ENCODE assay signal across 9 mouse cellular contexts in genomic region chr13:75940791-75941517, GRCm38 (mm10). TPM values are rescaled to one million over a fixed set of nuclear protein-coding genes. Genes with fewer than 3 reads are reported as not detected.
DNase-seq lines count a peak whose midpoint lies in the region; ATAC-seq and TF ChIP-seq lines count a peak whose summit lies in the region.
"Had no signal": no experiment of that assay in that cellular context is flagged by ENCODE, and none has a peak within 500 bp of the region (broad histone marks: within the 10 kb centered on the region; RNA-seq: fewer than 3 reads in every experiment).

No protein-coding gene starts in this region.

- no peak overlapping the region for H3K27ac ChIP-seq in stomach, embryonic 14.5 days (ENCODE audit: low read length)
- H3K27ac ChIP-seq in stomach, postnatal 0 days (replicated peaks): no peak overlapping the region
- peak overlapping the region; percentile 0; the same call in 1 of the 2 replicates for H3K27ac ChIP-seq in heart, embryonic 13.5 days (replicated peaks)
- no peak overlapping the region; the same call in 1 of the 2 replicates for H3K27ac ChIP-seq in stomach, embryonic 16.5 days (ENCODE audit: low read length)

- no peak overlapping the region for H3K4me3 ChIP-seq in stomach, embryonic 14.5 days (ENCODE audit: low read depth, low read length)
- no peak overlapping the region for H3K4me3 ChIP-seq in stomach, postnatal 0 days (ENCODE audit: low read depth, low read length)
- peak overlapping the region; percentile 30 for H3K4me3 ChIP-seq in heart, embryonic 13.5 days
- peak overlapping the region; percentile 14; the same call in 1 of the 2 replicates for H3K4me3 ChIP-seq in stomach, embryonic 16.5 days (replicated peaks; ENCODE audit: low read length)

- no peak for TF ChIP-seq EP300 in stomach, postnatal 0 days (optimal IDR thresholded peaks at IDR 0.05)

- H3K36me3 ChIP-seq in stomach, embryonic 14.5 days (ENCODE audit: control insufficient read depth, insufficient read depth, low read length): peaks cover 10% of the 10 kb centered on the region
- H3K36me3 ChIP-seq in stomach, postnatal 0 days (ENCODE audit: control insufficient read depth, insufficient read depth, low read length): peaks cover 3% of the 10 kb centered on the region; the same call in 1 of the 2 replicates
- peaks cover 33% of the 10 kb centered on the region for H3K36me3 ChIP-seq in heart, embryonic 13.5 days
- H3K36me3 ChIP-seq in stomach, embryonic 16.5 days (ENCODE audit: control insufficient read depth, insufficient read depth, low read length): peaks cover 2% of the 10 kb centered on the region; the same call in 1 of the 2 replicates

- no peaks in the 10 kb centered on the region for H3K9me3 ChIP-seq in stomach, embryonic 14.5 days (ENCODE audit: control insufficient read depth, low read depth, low read length)
- no peaks in the 10 kb centered on the region for H3K9me3 ChIP-seq in stomach, postnatal 0 days (ENCODE audit: control insufficient read depth, low read length)
- H3K9me3 ChIP-seq in heart, embryonic 13.5 days: no peaks in the 10 kb centered on the region
- no peaks in the 10 kb centered on the region for H3K9me3 ChIP-seq in stomach, embryonic 16.5 days (replicated peaks; ENCODE audit: control insufficient read depth, low read length)

- no peak overlapping the region for H3K9ac ChIP-seq in stomach, embryonic 14.5 days (replicated peaks; ENCODE audit: low read depth, low read length)
- H3K9ac ChIP-seq in stomach, postnatal 0 days (ENCODE audit: low read length): no peak overlapping the region
- H3K9ac ChIP-seq in heart, embryonic 13.5 days: 0 out of 2 replicates have a peak overlapping the region, but pooled peaks have one; percentile 10
- no peak overlapping the region; the same call in 1 of the 2 replicates for H3K9ac ChIP-seq in stomach, embryonic 16.5 days (ENCODE audit: low read length)

- WGBS in stomach, embryonic 14.5 days: 68% methylated on average over 2 of the region's 2 CpGs
- 69% methylated on average over 2 of the region's 2 CpGs for WGBS in stomach, postnatal 0 days
- WGBS in heart, embryonic 13.5 days: 67% methylated on average over 2 of the region's 2 CpGs
- WGBS in stomach, embryonic 16.5 days: 65% methylated on average over 2 of the region's 2 CpGs

- no peaks in the 10 kb centered on the region for H3K27me3 ChIP-seq in stomach, embryonic 14.5 days (ENCODE audit: control insufficient read depth, insufficient read depth, low read length)
- H3K27me3 ChIP-seq in stomach, postnatal 0 days (ENCODE audit: control insufficient read depth, insufficient read depth, low read length): no peaks in the 10 kb centered on the region
- H3K27me3 ChIP-seq in heart, embryonic 13.5 days (replicated peaks): no peaks in the 10 kb centered on the region
- no peaks in the 10 kb centered on the region for H3K27me3 ChIP-seq in stomach, embryonic 16.5 days (ENCODE audit: control insufficient read depth, insufficient read depth, low read length)

- H3K4me2 ChIP-seq in stomach, embryonic 14.5 days (replicated peaks; ENCODE audit: low read depth, low read length): peak overlapping the region; percentile 40
- no peak overlapping the region for H3K4me2 ChIP-seq in stomach, postnatal 0 days (replicated peaks; ENCODE audit: low read depth)
- peak overlapping the region; percentile 58 for H3K4me2 ChIP-seq in heart, embryonic 13.5 days
- H3K4me2 ChIP-seq in stomach, embryonic 16.5 days (ENCODE audit: low read depth, low read length): peak overlapping the region; percentile 44

- no peak for DNase-seq in stomach, postnatal 0 days (ENCODE audit: low spot score)
- peak; percentile 11 for DNase-seq in kidney, postnatal 4 days
- DNase-seq in T-cell, adult 2 months (ENCODE audit: low spot score): no peak
- DNase-seq in cerebellum, postnatal 36 days: no peak

- TF ChIP-seq CTCF in stomach, postnatal 0 days (IDR thresholded peaks at IDR 0.05; ENCODE audit: low read depth): no peak

- peaks cover 17% of the 10 kb centered on the region for H3K4me1 ChIP-seq in stomach, embryonic 14.5 days (ENCODE audit: control insufficient read depth, insufficient read depth, low read length)
- H3K4me1 ChIP-seq in stomach, postnatal 0 days (replicated peaks; ENCODE audit: control insufficient read depth, insufficient read depth): no peaks in the 10 kb centered on the region
- peaks cover 30% of the 10 kb centered on the region for H3K4me1 ChIP-seq in heart, embryonic 13.5 days
- H3K4me1 ChIP-seq in stomach, embryonic 16.5 days (ENCODE audit: control insufficient read depth, insufficient read depth, low read length): peaks cover 15% of the 10 kb centered on the region; the same call in 1 of the 2 replicates

- ATAC-seq in stomach, embryonic 14.5 days (ENCODE audit: insufficient number of reproducible peaks, insufficient read depth, low FRiP score, low read depth): no peak
- no peak for ATAC-seq in stomach, postnatal 0 days (ENCODE audit: low FRiP score, low TSS enrichment)
- no peak for ATAC-seq in heart, embryonic 13.5 days (ENCODE audit: extremely low read depth, insufficient number of reproducible peaks, low FRiP score, low TSS enrichment)
- ATAC-seq in stomach, embryonic 16.5 days (ENCODE audit: insufficient read depth, low FRiP score): no peak
- ATAC-seq in erythroblast, adult 5-6 weeks (replicated peaks; ENCODE audit: low FRiP score, poor library complexity, severe bottlenecking): no peak

RNA-seq across cellular contexts. Expression of gene Rhobtb3, which starts 2.8 kb away (rescaled TPM):
- 48.6 and 51.1 TPM in 2 replicates for polyA plus RNA-seq in stomach, embryonic 14.5 days (2014; fragmentation: Nextera tagmentation; extraction: Ambion mirVana)
- polyA plus RNA-seq in stomach, postnatal 0 days (2015; fragmentation: Nextera tagmentation; extraction: Ambion mirVana): 9.1 and 10.0 TPM in 2 replicates
- 19.8 and 21.6 TPM in 2 replicates for polyA plus RNA-seq in heart, embryonic 13.5 days (2015; fragmentation: Nextera tagmentation; extraction: Ambion mirVana)
- 17.6 and 20.0 TPM in 2 replicates for polyA plus RNA-seq in stomach, embryonic 16.5 days (2015; fragmentation: Nextera tagmentation; extraction: Ambion mirVana)
- 0.63 and 0.96 TPM in 2 replicates for total RNA-seq in erythroblast, adult 5-6 weeks (2015; ENCODE audit: low replicate concordance)
- 0.28 and 1.4 TPM in 2 replicates for total RNA-seq in erythroblast, adult 5-6 weeks (2017; ENCODE audit: low replicate concordance)

RNA-seq across cellular contexts. Expression of gene Spata9, which starts 26.0 kb away (rescaled TPM):
- polyA plus RNA-seq in stomach, embryonic 14.5 days (2014; fragmentation: Nextera tagmentation; extraction: Ambion mirVana): 0.55 and 0.73 TPM in 2 replicates
- 0.30 and 0.42 TPM in 2 replicates for polyA plus RNA-seq in stomach, postnatal 0 days (2015; fragmentation: Nextera tagmentation; extraction: Ambion mirVana)
- polyA plus RNA-seq in heart, embryonic 13.5 days (2015; fragmentation: Nextera tagmentation; extraction: Ambion mirVana): 0.19 and 0.68 TPM in 2 replicates
- polyA plus RNA-seq in stomach, embryonic 16.5 days (2015; fragmentation: Nextera tagmentation; extraction: Ambion mirVana): 0.35 and 0.57 TPM in 2 replicates
- not detected in 2 replicates for total RNA-seq in erythroblast, adult 5-6 weeks (2015; ENCODE audit: low replicate concordance)
- total RNA-seq in erythroblast, adult 5-6 weeks (2017; ENCODE audit: low replicate concordance): not detected in 2 replicates
- total RNA-seq: left cerebral cortex, postnatal 14 days had no signal

Comparison
In these comparisons a context has a peak if more than half of its experiments do, and no peak if none do; other contexts are left out.
1. H3K4me3 ChIP-seq: peak in heart, embryonic 13.5 days (single experiment) and stomach, embryonic 16.5 days (single experiment); none in stomach, embryonic 14.5 days (single experiment) and stomach, postnatal 0 days (single experiment).
2. DNase-seq: peak in kidney, postnatal 4 days (2 of 2); none in stomach, postnatal 0 days (single experiment), T-cell, adult 2 months (single experiment) and cerebellum, postnatal 36 days (0 of 2).